Mouse (Mus musculus) heart, postnatal 10 days (tissue): ENCODE measurements around the gene Gcsh. TPM values are rescaled to one million over a fixed set of nuclear protein-coding genes. Genes with fewer than 3 reads are reported as not detected.

Source experiments
- total RNA-seq, 2 experiments: library from RNA; stranded (reverse); gene quantifications; 2 replicates each; pipeline ENCODE4 v1.2.3; 2021

Gene Gcsh
- total RNA-seq, 2 experiments from 2014 or later: 37.2 to 39.5 TPM

Other genes with a start within 250 kb of the Gcsh start
- gene Cmc2, start 72.1 kb downstream of the Gcsh start, total RNA-seq: 10 to 100 TPM; 50.0 to 54.3 TPM
- gene Cenpn, start 71.8 kb downstream of the Gcsh start, total RNA-seq: 1 to 10 TPM; 4.9 to 5.1 TPM
- 10 to 100 TPM; 14.5 to 16.9 TPM for gene Atmin, start 50.1 kb downstream of the Gcsh start, total RNA-seq
- under 1 TPM; 0.62 to 0.67 TPM for gene 1700030J22Rik, start 14.6 kb downstream of the Gcsh start, total RNA-seq
- under 1 TPM in 1 of 2 experiments, not detected in 1; 0.17 TPM for gene Pkd1l2, start 88.9 kb upstream of the Gcsh start, total RNA-seq
- under 1 TPM in 1 of 2 experiments, not detected in 1; 0.14 TPM for gene Bco1, start 102.3 kb upstream of the Gcsh start, total RNA-seq
- 1 to 10 TPM; 6.4 to 7.3 TPM for gene Gan, start 164.6 kb upstream of the Gcsh start, total RNA-seq